Mouse (Mus musculus): Measurements from ENCODE around the gene Zcchc14. TPM values are rescaled to one million over a fixed set of nuclear protein-coding genes. Genes with fewer than 3 reads are reported as not detected.

The Zcchc14 gene
- polyA plus RNA-seq, 1 experiment from 2014 or later = 16.4 TPM

DNA sequence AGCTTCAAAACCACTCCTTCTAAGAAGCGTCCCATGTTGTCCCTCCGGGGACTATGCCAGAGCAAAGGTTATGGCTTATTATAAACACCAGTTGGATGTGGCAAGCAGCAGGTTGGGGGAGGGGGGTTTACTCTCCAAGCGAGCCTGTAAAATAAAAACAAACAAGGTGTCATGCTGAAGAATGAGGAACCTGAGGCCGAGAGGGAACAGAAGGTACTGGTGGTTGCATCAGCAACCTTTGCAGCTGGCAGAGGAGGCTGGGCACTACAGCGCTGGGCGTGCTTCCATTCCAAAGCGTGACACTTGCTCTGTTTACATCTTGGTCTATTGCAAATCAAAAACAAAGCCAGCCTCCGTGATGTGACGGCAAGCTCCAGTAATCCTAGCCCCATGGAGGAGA is 72.2 kb downstream of the Zcchc14 start:
- H3K4me2 ChIP-seq (replicated peaks; ENCODE audit: low read depth, low read length) = no peak overlapping the region
- H3K27me3 ChIP-seq (ENCODE audit: insufficient read depth, low read length) = no peaks in the 10 kb centered on the region
- no peak overlapping the region for H3K27ac ChIP-seq (ENCODE audit: low read length)
- no peak for ATAC-seq (ENCODE audit: low FRiP score, low TSS enrichment)
- H3K9me3 ChIP-seq (ENCODE audit: low read length) = no peaks in the 10 kb centered on the region
- H3K4me1 ChIP-seq (ENCODE audit: insufficient read depth, low read length) = peaks cover 24% of the 10 kb centered on the region
- no peak overlapping the region for H3K4me3 ChIP-seq (ENCODE audit: low read length)
- WGBS = 29% methylated on average over 9 of the region's 9 CpGs
- no peak overlapping the region for H3K9ac ChIP-seq (replicated peaks; ENCODE audit: low read length)
- no peaks in the 10 kb centered on the region for H3K36me3 ChIP-seq (ENCODE audit: insufficient read depth, low read length)

DNA sequence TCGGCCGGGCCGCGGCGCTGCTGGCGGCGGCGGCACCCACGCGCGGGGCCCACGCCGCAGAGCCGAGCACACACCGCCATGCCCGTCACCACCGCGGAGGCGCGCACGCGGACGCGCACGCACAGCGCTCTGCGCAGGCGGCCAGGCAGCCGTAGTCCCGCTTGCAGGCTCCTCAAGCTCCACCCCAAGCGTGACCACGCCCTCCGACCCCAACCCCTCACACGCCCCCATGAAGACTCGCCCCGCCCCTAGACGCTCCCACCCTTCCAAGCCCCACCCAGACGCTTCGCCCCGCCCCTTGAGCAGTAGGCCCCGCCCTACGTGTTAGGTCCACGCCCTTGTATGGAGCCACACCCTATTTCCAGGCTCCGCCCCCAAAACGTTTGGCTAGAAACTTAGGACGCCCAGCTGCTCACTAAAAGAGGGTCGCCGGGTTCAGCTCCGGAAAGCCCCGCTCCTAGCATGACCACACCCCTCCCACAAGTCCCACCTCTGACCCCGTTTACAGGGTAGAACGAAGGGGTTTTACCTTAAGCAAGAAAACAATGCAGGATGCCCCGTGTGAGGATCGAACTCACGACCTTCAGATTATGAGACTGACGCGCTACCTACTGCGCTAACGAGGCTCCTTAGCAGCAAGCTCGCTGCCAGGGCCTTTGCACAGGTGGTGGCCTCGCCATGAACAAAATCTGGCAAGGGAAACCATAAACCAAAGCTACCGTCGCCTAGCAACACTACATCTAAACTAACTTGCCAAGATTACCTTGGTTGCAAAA is 73.8 kb downstream of the Zcchc14 start, which contains the start of gene Fbxo31:
Fbxo31 (minus strand) TSS at position 131 of the 776 bp plus-strand sequence.
- H3K4me3 ChIP-seq (ENCODE audit: low read length) = peak within 1 kb of the TSS; percentile 93
- H3K9me3 ChIP-seq (ENCODE audit: low read length) = no peaks in the 10 kb centered on the region
- H3K4me2 ChIP-seq (replicated peaks; ENCODE audit: low read depth, low read length) = peak within 1 kb of the TSS; percentile 89
- H3K9ac ChIP-seq (replicated peaks; ENCODE audit: low read length) = peak within 1 kb of the TSS; percentile 89
- H3K27ac ChIP-seq (ENCODE audit: low read length) = peak within 1 kb of the TSS; percentile 44; the same call in 1 of the 2 replicates
- no peaks in the 10 kb centered on the region for H3K36me3 ChIP-seq (ENCODE audit: insufficient read depth, low read length)
- H3K27me3 ChIP-seq (ENCODE audit: insufficient read depth, low read length) = no peaks in the 10 kb centered on the region
- WGBS = under 1% methylated on average over 47 of the region's 63 CpGs
- peak; percentile 93 for ATAC-seq (ENCODE audit: low FRiP score, low TSS enrichment)
- H3K4me1 ChIP-seq (ENCODE audit: insufficient read depth, low read length) = peaks cover 19% of the 10 kb centered on the region

DNA sequence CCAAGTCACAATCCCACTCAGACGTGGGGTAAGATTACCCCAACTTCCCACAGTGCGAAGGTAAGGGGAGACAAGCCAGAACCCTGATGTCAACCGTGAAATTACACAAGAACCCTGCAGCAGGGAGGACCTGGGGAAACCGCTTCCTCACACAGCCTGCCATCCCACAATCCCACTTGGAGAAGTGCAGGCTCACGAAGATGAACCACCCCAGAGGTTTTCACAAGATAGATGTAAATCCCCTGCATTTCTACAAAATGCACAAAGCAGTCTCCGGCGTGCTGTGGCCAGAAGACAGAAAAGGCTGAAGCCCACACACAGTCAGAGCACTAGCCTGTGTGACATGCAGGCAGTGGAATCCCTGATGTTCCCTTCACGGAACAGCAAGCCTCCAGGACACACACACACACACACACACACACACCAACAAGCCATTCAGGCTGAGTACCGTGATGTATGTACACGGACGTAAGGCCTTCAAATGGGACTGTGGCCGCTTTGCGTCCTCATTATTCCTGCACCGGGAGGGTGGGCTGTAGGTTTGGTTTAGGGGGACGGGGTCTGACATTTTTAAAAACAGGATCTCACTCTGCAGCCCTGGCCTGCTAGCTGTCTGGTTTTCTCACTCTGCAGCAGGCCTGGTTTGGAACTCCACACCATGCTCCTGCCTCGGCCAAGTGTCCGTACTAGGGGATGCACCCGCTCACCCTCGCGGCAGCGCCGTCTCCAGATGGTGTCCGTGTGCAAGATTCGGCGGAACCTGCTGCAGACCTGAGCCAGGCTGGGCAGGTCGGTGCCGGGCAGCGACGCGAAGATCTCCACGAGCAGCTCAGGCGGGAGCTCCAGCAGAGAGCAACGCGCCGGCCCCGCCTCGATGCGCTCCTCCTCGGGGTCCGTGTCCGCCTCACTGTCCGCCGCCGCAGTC is 74.7 kb downstream of the Zcchc14 start:
- Histone ChIP-seq H3K27ac (ENCODE audit: low read length) (peak overlapping the region; percentile 44; the same call in 1 of the 2 replicates), H3K4me1 (ENCODE audit: insufficient read depth, low read length) (peaks cover 19% of the 10 kb centered on the region), H3K9ac (replicated peaks; ENCODE audit: low read length) (peak overlapping the region; percentile 89), H3K36me3 (ENCODE audit: insufficient read depth, low read length) (no peaks in the 10 kb centered on the region), H3K27me3 (ENCODE audit: insufficient read depth, low read length) (no peaks in the 10 kb centered on the region), H3K4me2 (replicated peaks; ENCODE audit: low read depth, low read length) (peak overlapping the region; percentile 89), H3K4me3 (ENCODE audit: low read length) (peak overlapping the region; percentile 93), H3K9me3 (ENCODE audit: low read length) (no peaks in the 10 kb centered on the region)
- 0 out of 2 replicates have a peak, but pooled peaks have one; percentile 7 for ATAC-seq (ENCODE audit: low FRiP score, low TSS enrichment)
- WGBS = 1% methylated on average over 44 of the region's 44 CpGs

DNA sequence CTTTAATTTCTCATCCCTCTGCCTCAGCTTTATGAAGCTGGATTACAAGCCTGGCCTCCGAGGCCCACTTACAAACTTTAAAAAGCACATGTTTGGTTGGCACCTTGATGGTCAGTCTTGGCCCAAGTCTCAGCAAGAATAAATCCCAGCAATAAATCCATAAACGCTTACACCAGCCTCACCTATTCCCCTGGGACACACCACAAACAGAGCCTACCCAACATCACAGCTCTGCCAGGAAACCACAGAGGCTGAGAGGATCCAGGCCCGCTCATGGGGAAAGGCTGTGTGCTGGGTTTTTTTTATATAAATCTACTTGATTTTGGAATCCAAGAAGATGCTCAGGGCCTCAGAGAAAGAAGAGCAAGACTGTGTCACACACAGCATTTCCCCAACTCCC is 77.0 kb downstream of the Zcchc14 start:
- ATAC-seq (ENCODE audit: low FRiP score, low TSS enrichment) = no peak
- Histone ChIP-seq H3K4me3 (ENCODE audit: low read length) (no peak overlapping the region), H3K9ac (replicated peaks; ENCODE audit: low read length) (no peak overlapping the region), H3K9me3 (ENCODE audit: low read length) (no peaks in the 10 kb centered on the region), H3K27ac (ENCODE audit: low read length) (no peak overlapping the region), H3K27me3 (ENCODE audit: insufficient read depth, low read length) (no peaks in the 10 kb centered on the region), H3K4me2 (replicated peaks; ENCODE audit: low read depth, low read length) (no peak overlapping the region), H3K4me1 (ENCODE audit: insufficient read depth, low read length) (peaks cover 19% of the 10 kb centered on the region), H3K36me3 (ENCODE audit: insufficient read depth, low read length) (no peaks in the 10 kb centered on the region)
- 67% methylated on average over 3 of the region's 3 CpGs for WGBS

DNA sequence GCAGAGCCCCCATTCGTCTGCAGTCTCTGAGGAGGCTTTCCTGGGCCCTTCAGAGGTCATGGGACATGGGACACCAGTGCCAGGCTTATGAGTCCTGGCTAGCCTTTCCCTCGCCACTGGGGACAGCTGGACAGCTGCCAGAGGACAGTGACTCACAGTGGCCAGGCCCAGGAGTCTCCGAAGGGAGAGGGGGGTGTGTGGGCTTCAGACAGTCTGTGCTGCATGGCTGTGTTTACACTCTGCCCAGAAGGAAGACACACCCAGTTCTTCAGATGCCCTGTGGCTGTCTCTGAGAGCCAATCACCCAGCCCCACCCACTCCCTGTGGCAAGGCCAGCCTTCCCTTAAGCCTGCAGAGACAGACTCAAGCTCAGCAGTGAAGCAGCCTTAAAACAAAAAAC is 79.4 kb downstream of the Zcchc14 start:
- Histone ChIP-seq H3K9ac (replicated peaks; ENCODE audit: low read length) (no peak overlapping the region), H3K4me3 (ENCODE audit: low read length) (no peak overlapping the region), H3K27me3 (ENCODE audit: insufficient read depth, low read length) (no peaks in the 10 kb centered on the region), H3K36me3 (ENCODE audit: insufficient read depth, low read length) (no peaks in the 10 kb centered on the region), H3K4me1 (ENCODE audit: insufficient read depth, low read length) (peaks cover 19% of the 10 kb centered on the region), H3K4me2 (replicated peaks; ENCODE audit: low read depth, low read length) (no peak overlapping the region), H3K9me3 (ENCODE audit: low read length) (no peaks in the 10 kb centered on the region), H3K27ac (ENCODE audit: low read length) (no peak overlapping the region)
- peak; percentile 77 for ATAC-seq (ENCODE audit: low FRiP score, low TSS enrichment)
- WGBS = 36% methylated on average over 3 of the region's 3 CpGs

DNA sequence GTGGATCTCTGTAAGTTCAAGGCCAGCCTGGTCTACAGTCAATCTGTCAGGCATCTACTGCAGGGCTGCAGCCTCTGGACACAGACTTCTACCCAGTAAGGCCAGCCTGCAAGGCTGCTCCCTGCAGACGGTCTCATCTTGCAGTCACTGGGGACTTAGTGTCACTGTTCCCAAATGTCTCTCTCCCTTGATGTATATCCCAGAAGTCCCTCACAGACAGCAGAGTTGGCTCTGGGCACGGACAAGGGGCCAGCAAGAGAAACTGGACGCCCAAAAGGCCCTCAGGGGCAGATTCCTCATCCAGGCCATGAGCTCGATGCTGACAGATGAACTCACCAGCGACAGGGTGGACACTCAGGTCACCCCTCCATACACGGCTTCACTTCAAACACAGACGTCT is 80.6 kb downstream of the Zcchc14 start:
- 69% methylated on average over 7 of the region's 7 CpGs for WGBS
- no peak for ATAC-seq (ENCODE audit: low FRiP score, low TSS enrichment)
- Histone ChIP-seq H3K4me2 (replicated peaks; ENCODE audit: low read depth, low read length) (no peak overlapping the region), H3K27ac (ENCODE audit: low read length) (no peak overlapping the region), H3K9me3 (ENCODE audit: low read length) (no peaks in the 10 kb centered on the region), H3K27me3 (ENCODE audit: insufficient read depth, low read length) (no peaks in the 10 kb centered on the region), H3K4me1 (ENCODE audit: insufficient read depth, low read length) (peaks cover 10% of the 10 kb centered on the region), H3K36me3 (ENCODE audit: insufficient read depth, low read length) (no peaks in the 10 kb centered on the region), H3K9ac (replicated peaks; ENCODE audit: low read length) (no peak overlapping the region), H3K4me3 (ENCODE audit: low read length) (no peak overlapping the region)

DNA sequence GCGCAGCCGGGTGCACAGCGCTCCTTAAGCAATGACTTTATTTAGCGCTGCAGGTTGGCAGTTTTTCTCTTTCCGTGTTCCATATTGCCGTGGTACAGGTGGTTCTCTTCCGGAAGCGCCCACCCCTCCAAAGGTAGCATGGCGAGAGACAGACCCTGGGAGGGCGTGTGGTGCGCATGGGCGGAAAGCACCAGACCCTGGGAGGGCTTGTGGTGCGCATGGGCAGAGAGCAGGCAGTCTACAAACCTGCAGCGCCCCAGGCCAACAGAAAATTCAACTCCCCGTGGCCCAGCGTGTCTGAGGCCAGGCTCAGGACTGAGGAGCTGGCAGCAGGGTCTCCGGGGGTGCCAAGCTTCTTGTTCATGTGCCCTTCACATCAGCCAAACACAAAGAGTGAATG is 81.9 kb downstream of the Zcchc14 start:
- Histone ChIP-seq H3K4me2 (replicated peaks; ENCODE audit: low read depth, low read length) (no peak overlapping the region), H3K9ac (replicated peaks; ENCODE audit: low read length) (no peak overlapping the region), H3K27me3 (ENCODE audit: insufficient read depth, low read length) (no peaks in the 10 kb centered on the region), H3K36me3 (ENCODE audit: insufficient read depth, low read length) (no peaks in the 10 kb centered on the region), H3K27ac (ENCODE audit: low read length) (no peak overlapping the region), H3K4me3 (ENCODE audit: low read length) (no peak overlapping the region), H3K9me3 (ENCODE audit: low read length) (no peaks in the 10 kb centered on the region), H3K4me1 (ENCODE audit: insufficient read depth, low read length) (peaks cover 5% of the 10 kb centered on the region; the same call in 1 of the 2 replicates)
- no peak for ATAC-seq (ENCODE audit: low FRiP score, low TSS enrichment)
- 80% methylated on average over 17 of the region's 17 CpGs for WGBS

DNA sequence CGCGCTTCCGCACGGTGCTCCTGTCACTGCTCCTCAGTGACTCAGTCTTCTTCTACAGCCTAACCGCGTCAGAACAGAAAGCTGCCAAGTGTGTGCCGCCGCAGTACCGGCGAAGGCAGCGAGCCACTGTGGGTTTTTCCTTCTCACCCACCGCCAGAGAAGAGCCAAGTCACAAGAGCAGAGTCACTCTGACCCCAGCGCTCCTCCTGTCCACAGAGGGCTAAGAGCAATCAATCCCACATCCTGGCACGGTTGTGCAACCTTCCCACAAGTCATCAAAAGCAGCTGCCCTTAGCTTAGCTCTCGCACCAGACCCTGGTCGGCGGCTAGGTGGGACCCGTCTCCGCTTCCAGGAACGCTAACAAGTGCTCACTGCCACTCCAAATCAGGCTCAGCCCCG is 82.4 kb downstream of the Zcchc14 start:
- 78% methylated on average over 21 of the region's 21 CpGs for WGBS
- Histone ChIP-seq H3K4me2 (replicated peaks; ENCODE audit: low read depth, low read length) (no peak overlapping the region), H3K27me3 (ENCODE audit: insufficient read depth, low read length) (no peaks in the 10 kb centered on the region), H3K36me3 (ENCODE audit: insufficient read depth, low read length) (no peaks in the 10 kb centered on the region), H3K9ac (replicated peaks; ENCODE audit: low read length) (no peak overlapping the region), H3K9me3 (ENCODE audit: low read length) (no peaks in the 10 kb centered on the region), H3K4me3 (ENCODE audit: low read length) (no peak overlapping the region), H3K4me1 (ENCODE audit: insufficient read depth, low read length) (peaks cover 5% of the 10 kb centered on the region; the same call in 1 of the 2 replicates), H3K27ac (ENCODE audit: low read length) (no peak overlapping the region)
- no peak for ATAC-seq (ENCODE audit: low FRiP score, low TSS enrichment)

DNA sequence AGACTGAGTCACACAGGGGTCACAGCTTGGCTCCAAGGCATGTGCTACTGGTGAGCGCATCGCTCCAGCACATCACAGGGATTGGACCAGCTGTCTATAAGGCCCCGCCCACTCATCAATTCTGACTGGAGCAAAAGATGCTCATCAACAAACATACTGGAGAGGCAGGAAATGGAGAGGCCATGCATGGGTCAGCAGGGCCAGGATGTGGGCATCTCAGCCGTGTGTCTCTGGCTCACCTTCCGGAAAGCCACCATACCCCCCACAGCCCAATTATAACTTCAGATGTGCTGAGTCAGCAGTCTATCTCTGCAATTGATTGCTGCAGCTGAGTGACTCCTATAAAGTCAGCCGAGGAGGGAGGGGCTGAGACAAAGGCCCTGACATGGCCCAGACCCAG is 84.4 kb downstream of the Zcchc14 start:
- H3K36me3 ChIP-seq (ENCODE audit: insufficient read depth, low read length) = no peaks in the 10 kb centered on the region
- 62% methylated on average over 6 of the region's 6 CpGs for WGBS
- ATAC-seq (ENCODE audit: low FRiP score, low TSS enrichment) = no peak
- no peaks in the 10 kb centered on the region for H3K9me3 ChIP-seq (ENCODE audit: low read length)
- no peak overlapping the region for H3K4me3 ChIP-seq (ENCODE audit: low read length)
- no peak overlapping the region for H3K27ac ChIP-seq (ENCODE audit: low read length)
- 0 out of 2 replicates have a peak, but pooled peaks cover 5% of the 10 kb centered on the region for H3K4me1 ChIP-seq (ENCODE audit: insufficient read depth, low read length)
- no peaks in the 10 kb centered on the region for H3K27me3 ChIP-seq (ENCODE audit: insufficient read depth, low read length)
- no peak overlapping the region for H3K9ac ChIP-seq (replicated peaks; ENCODE audit: low read length)
- no peak overlapping the region for H3K4me2 ChIP-seq (replicated peaks; ENCODE audit: low read depth, low read length)
